Mouse (Mus musculus) forebrain, embryonic 11.5 days (tissue): ENCODE data around the gene Txndc5. TPM values are rescaled to one million over a fixed set of nuclear protein-coding genes. Genes with fewer than 3 reads are reported as not detected.

Experiments
- ATAC-seq: fragments of 200-750 bp; cut with Nextera tagmentation; replicated peaks from 2 replicates; pipeline ENCODE4 v1.8.0; 2017; ENCODE audit warnings: moderate TSS enrichment; ENCODE audit not compliant: low FRiP score
- DNase-seq: peaks from one replicate; pipeline ENCODE4 v3.0.0-alpha.2; 2017; ENCODE audit warnings: low spot score
- H3K27ac ChIP-seq: fragments of 300-500 bp; sonication (generic); 2 replicates; pipeline ENCODE4 v1.5.1; 2014; ENCODE audit warnings: low read depth, low read length
- H3K27me3 ChIP-seq: fragments of 300-500 bp; sonication (generic); 2 replicates; pipeline ENCODE4 v1.6.1; 2014; ENCODE audit warnings: mild to moderate bottlenecking, low read length, mixed read lengths; ENCODE audit not compliant: control insufficient read depth, insufficient read depth
- H3K36me3 ChIP-seq: fragments of 300-500 bp; sonication (generic); 2 replicates; pipeline ENCODE4 v1.6.1; 2014; ENCODE audit warnings: mild to moderate bottlenecking, low read length, moderate library complexity, mixed read lengths; ENCODE audit not compliant: control insufficient read depth, insufficient read depth
- H3K4me1 ChIP-seq: fragments of 300-500 bp; sonication (generic); replicated peaks from 2 replicates; pipeline ENCODE4 v1.6.1; 2014; ENCODE audit warnings: low read length, mixed read lengths; ENCODE audit not compliant: control insufficient read depth, insufficient read depth
- H3K4me2 ChIP-seq: fragments of 300-500 bp; sonication (generic); 2 replicates; pipeline ENCODE4 v1.6.1; 2014; ENCODE audit warnings: low read depth, mild to moderate bottlenecking, low read length, moderate library complexity, mixed read lengths; ENCODE audit not compliant: severe bottlenecking
- H3K4me3 ChIP-seq: fragments of 300-500 bp; sonication (generic); 2 replicates; pipeline ENCODE4 v1.5.1; 2014; ENCODE audit warnings: low read depth, low read length
- H3K9ac ChIP-seq: fragments of 300-500 bp; sonication (generic); 2 replicates; pipeline ENCODE4 v1.6.1; 2014; ENCODE audit warnings: low read length
- H3K9me3 ChIP-seq: fragments of 300-500 bp; sonication (generic); 2 replicates; pipeline ENCODE4 v1.6.1; 2016; ENCODE audit warnings: low read length, mixed read lengths; ENCODE audit not compliant: control insufficient read depth
- WGBS: fragments of 180-500 bp; shearing (Covaris S2); extraction: QIAGEN DNeasy Blood & Tissue Kit; methylation state at CpG from one replicate; pipeline ENCODE4 v1.1.7; 2014; 5-methylcytosine and 5-hydroxymethylcytosine counted together
- polyA plus RNA-seq: library from polyadenylated mRNA; unstranded; fragments of >200 nt; fragmentation: Nextera tagmentation; extraction: Ambion mirVana; gene quantifications from 2 replicates; pipeline ENCODE4 v1.2.1, GENCODE M21; 2014

The Txndc5 gene
- polyA plus RNA-seq, 1 experiment from 2014 or later = 122 TPM

GRCm38 (mm10) chr13:38470882-38471281 lies 57.7 kb downstream of the Txndc5 start:
- 75% methylated on average over 5 of the region's 5 CpGs for WGBS
- no peak overlapping the region for H3K4me3 ChIP-seq
- DNase-seq (no peak), ATAC-seq (no peak)
- no peaks in the 10 kb centered on the region for H3K4me1 ChIP-seq
- H3K27ac ChIP-seq = no peak overlapping the region
- H3K4me2 ChIP-seq = no peak overlapping the region
- no peaks in the 10 kb centered on the region for H3K36me3 ChIP-seq
- H3K9me3 ChIP-seq = no peaks in the 10 kb centered on the region
- no peaks in the 10 kb centered on the region for H3K27me3 ChIP-seq
- H3K9ac ChIP-seq = no peak overlapping the region

DNA sequence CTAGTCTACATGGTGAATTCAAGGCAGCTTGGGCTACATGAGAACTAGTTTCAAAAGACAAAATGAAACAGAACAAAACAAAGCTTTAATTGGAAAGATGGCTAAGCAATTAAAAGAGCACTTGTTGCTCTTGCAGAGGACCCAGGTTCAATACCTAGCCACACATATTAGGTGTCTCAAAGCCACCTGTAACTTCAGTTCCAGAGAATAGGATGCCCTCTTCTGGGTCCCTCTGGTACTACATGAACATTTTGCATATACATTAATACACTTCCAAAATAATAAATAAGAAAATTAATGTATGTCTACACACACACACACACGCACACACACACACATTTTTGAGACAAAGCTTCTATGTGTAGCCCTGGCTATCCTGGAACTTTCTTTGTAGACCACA lies 65.2 kb downstream of the Txndc5 start:
- Histone ChIP-seq H3K36me3 (no peaks in the 10 kb centered on the region), H3K27ac (no peak overlapping the region), H3K4me3 (no peak overlapping the region), H3K9me3 (no peaks in the 10 kb centered on the region), H3K4me2 (no peak overlapping the region), H3K9ac (no peak overlapping the region), H3K4me1 (no peaks in the 10 kb centered on the region), H3K27me3 (no peaks in the 10 kb centered on the region)
- DNase-seq (no peak), ATAC-seq (no peak)
- WGBS = 75% methylated on average over 1 of the region's 1 CpGs

DNA sequence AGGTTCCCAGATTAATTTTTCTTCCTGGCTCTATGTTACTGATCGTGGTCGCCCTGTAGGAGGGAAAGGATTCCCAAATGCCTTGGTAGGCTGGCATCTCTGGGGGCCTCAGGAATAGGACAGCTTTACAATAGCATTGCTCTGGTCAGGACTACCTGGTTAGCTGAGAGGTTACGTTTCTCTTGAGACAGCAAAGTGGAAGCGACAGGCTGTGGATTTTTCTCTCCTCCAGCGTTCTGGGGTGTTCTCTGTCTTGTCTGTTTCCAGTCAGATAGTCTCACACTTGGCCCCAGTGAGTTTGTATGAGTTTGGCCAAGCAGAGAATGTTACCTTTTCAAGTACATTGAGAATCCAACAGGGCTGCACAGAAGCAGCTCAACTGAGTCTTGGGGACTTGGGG lies 77.2 kb downstream of the Txndc5 start:
- no peak for DNase-seq

More for the DNA sequence above, 77.2 kb downstream of the Txndc5 start:
- WGBS = 81% methylated on average over 5 of the region's 5 CpGs
- Histone ChIP-seq H3K9me3 (no peaks in the 10 kb centered on the region), H3K9ac (no peak overlapping the region), H3K27me3 (no peaks in the 10 kb centered on the region), H3K4me3 (no peak overlapping the region), H3K4me1 (no peaks in the 10 kb centered on the region), H3K36me3 (no peaks in the 10 kb centered on the region), H3K27ac (no peak overlapping the region), H3K4me2 (no peak overlapping the region)
- no peak for ATAC-seq

Other genes starting within 250 kb of the Txndc5 start
- 2.2 and 3.7 TPM in 2 replicates for gene Bmp6, start 183.7 kb downstream of the Txndc5 start, polyA plus RNA-seq
- 22.2 and 25.2 TPM in 2 replicates for gene Bloc1s5, start 106.3 kb upstream of the Txndc5 start, polyA plus RNA-seq
- 65.6 and 67.9 TPM in 2 replicates for gene Eef1e1, start 130.2 kb upstream of the Txndc5 start, polyA plus RNA-seq